Mouse (Mus musculus) kidney, adult 2 months (tissue): ENCODE data around the gene Chd6.

Experiments used
- CTCF ChIP-seq: fragments of 200-500 bp; conservative IDR thresholded peaks from 2 replicates; pipeline ENCODE4 v1.5.1; 2011; ENCODE audit warnings: low read depth, mild to moderate bottlenecking, control low read depth, low read length, moderate library complexity, mixed read lengths; ENCODE audit not compliant: insufficient read depth, insufficient read length
- POLR2A ChIP-seq: fragments of 200-500 bp; IDR thresholded peaks from one replicate; pipeline ENCODE4 v1.6.1; 2011; ENCODE audit warnings: low read depth, low read length, control low read depth

DNA sequence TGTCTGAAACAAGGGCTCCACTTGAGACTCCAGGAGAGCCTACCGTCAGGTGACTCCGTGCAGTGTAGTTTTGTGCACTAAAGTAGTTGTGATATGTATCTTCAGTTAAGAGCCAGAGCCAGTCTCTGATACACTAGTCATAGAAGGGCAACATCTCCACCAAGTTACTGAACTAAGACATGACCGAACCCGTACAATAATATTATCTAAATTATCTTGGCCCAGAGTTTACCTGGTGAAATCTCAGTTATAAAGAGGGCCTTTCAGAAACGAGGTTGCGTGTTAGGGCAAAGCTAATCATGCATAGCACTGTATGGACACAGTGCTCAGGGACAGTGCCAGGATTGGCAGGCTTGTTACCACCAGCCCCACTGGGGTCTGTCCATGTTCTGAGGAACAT lies 127.1 kb downstream of the Chd6 start:
- TF ChIP-seq CTCF (no peak), POLR2A (no peak)
